Mouse (Mus musculus): ENCODE results near the gene Cactin.

DNA sequence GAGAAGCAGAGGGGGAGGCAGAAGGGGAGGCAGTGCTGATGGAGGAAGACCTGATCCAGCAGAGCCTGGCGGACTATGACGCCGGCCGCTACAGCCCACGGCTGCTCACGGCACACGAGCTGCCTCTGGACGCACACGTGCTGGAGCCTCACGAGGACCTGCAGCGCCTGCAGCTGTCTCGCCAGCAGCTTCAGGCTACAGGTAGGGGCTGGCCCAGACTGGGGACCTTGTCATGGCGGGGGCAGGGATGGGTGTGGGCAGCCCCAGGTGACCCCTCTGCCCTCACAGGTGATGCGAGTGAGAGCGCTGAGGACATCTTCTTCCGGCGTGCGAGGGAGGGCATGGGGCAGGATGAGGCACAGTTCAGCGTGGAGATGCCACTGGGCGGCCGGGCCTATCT, 4.3 kb downstream of the Cactin start:
- no peak for TF ChIP-seq CTCF (IDR thresholded peaks at IDR 0.05; ENCODE audit: extremely low read depth, insufficient read length, insufficient replicate concordance, low read depth, low read length)
- TF ChIP-seq POLR2A (IDR thresholded peaks at IDR 0.05; ENCODE audit: low read depth, low read length), result no peak
